Mouse (Mus musculus) common myeloid progenitor, adult 5-6 weeks (primary cell): ENCODE measurements around the gene Skp2. TPM values are rescaled to one million over a fixed set of nuclear protein-coding genes. Genes with fewer than 3 reads are reported as not detected.

Experiments used
- ATAC-seq: replicated peaks from 2 replicates; pipeline ENCODE4 v1.8.0; 2016; ENCODE audit warnings: low read depth, mild to moderate bottlenecking, moderate TSS enrichment, inconsistent platforms; ENCODE audit not compliant: poor library complexity, severe bottlenecking
- total RNA-seq: library from RNA; stranded (forward); fragments of 200-1000, 187-1606 nt; gene quantifications from 2 replicates; pipeline ENCODE4 v1.2.3, GENCODE M21; 2017

The Skp2 gene
- total RNA-seq, 1 experiment from 2014 or later, result 19.1 TPM

DNA sequence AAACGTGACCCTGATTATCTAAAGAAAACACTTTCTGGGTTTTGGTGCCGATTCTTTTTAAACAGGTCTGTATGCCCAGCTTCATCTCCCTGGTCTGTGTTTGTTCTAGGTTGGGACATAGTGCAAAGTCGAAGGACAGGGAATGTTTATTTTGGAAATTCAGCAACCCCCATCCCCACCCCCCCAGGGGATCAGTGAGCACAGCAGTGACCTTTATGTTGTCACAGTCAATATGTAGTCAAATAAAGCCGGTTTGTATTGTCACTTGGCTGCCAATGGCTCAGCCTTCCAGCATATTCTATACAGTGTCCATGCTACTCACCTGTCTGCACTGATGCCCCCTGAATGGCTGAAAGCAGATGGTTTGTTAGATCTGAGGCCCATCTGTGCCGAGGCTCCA is 40.6 kb downstream of the Skp2 start:
- no peak for ATAC-seq

- no peak for ATAC-seq
Observed at GRCm38 (mm10) chr15:9114131-9114530, 41.1 kb downstream of the Skp2 start.

DNA sequence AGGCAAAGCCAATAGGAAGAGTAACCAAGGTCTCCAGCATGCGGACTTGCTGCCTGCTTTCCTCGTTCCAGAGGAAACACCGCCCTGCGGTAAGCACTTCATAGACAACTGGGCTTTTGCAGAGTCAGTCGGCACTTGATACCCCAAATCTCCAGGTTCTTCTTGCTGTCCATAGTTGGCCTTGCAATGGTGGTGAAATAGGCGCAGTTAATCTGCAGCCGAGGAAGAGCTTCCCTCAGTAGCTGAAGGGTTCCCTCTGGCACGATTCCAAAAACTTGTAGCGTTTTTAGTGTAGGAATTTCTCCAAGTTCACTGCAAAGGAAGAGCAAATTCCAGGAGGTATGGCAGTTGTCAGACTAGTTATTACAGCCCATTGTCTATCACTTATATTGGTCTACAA is 41.7 kb downstream of the Skp2 start:
- no peak for ATAC-seq

GRCm38 (mm10) chr15:9111648-9112047 is 43.6 kb downstream of the Skp2 start:
- ATAC-seq, result no peak

GRCm38 (mm10) chr15:9110526-9111347 is 44.5 kb downstream of the Skp2 start:
- no peak for ATAC-seq

GRCm38 (mm10) chr15:9106303-9107074 is 48.7 kb downstream of the Skp2 start:
- no peak for ATAC-seq

DNA sequence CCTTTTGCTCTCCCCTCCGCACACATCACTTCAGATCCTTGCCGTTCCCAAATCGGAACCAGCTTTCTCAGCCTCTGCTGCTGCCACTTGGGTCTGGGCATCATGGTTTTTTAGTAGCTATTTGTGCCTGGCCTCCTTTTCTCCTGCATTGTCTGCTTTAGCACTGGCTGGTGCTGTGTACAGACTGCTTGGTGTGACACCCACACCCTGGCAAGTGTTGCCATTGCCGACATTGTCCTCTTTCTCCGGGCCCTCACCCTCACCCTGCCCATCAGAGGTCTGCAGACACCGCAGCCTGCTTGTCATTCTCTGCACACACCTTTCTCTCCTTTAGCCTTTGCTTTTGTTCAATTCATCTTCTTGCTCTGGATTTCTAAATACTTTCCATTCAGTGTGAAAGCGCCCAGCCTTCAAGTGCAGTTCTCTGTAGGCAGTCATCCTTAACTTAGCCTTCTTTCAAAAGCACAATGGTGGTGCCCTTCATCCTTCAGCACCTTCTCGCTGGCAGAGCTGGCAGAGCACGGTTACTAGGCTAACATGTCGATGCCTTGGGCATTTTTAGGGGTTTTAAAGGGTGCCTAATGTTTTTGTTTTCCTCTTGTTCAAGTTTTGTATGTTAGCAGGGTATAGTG is 54.7 kb downstream of the Skp2 start:
- no peak for ATAC-seq

DNA sequence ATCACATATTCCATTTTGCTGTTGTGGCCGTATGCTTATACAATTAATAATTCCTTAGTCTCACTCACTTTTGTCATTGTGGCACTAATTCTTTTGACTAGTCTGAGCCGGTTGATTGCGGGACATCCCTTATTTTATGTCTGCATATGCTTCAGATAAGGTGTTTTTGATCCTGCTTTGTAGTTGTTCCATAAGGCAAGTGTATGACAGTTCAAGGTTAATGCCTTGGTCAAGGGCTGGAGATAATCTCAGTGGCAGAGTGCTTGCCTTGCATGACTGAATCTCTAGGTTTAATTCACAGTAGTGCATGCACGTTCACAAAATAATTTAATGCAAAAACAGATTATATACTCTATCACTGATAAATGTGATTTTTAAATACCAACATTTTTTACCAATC is 58.4 kb downstream of the Skp2 start:
- ATAC-seq, result no peak

DNA sequence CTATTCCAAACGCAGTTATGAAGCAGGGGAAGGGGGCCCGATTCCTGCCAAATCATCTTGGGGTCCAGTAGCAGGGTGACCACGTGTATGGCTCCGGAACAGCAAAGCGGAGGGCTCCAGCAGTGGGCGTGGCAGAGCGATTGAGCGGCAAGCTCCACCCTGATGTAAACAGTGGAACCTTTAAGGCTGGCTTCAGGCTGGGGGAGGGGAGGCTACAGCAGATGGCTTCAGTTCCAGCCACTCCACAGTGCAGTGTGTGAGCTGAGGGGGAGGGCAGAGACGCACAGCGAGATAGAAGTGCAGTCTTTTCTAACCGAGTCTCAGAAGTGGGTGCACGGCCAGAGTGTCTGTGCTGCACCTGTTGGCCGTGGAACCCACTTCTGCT is 60.9 kb downstream of the Skp2 start:
- ATAC-seq, result no peak

DNA sequence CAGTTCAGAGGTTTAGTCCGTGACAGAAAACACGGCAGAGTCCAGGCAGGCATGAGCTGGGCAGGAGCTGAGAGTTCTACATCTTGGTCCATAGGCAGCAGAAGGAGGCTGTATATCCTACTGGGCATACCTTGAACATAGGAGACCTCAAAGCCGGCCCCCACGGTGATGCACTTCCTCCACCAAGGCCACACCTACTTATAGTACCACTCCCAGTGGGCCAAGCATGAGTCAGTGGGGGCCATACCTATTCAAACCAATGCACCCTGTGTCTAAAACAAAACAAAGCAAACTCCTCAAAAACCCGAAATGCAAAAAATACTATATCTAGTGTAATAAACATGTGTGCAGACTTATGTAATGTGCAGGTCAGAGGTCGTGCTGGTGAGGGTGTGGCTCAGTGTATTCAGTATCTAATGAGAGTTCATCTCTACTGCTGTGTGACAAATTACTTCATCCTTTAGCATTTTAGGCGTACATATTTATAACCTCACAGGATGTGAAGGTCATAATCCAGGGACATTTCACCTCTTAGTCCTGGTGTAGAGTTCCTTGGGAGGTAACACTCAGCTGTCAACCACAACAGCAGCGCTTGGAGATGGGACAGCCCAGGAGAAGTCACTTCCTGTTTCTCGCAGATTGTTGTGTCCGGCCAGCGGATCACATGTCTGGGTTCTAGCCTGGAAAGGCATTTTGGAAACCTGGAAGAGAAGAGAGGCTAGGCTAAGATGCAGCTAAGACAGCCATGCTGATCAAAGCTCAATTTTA is 61.4 kb downstream of the Skp2 start:
- ATAC-seq, result no peak

- ATAC-seq, result no peak
Observed at GRCm38 (mm10) chr15:9090662-9091061, 64.6 kb downstream of the Skp2 start.

- ATAC-seq, result no peak
Observed at GRCm38 (mm10) chr15:9089136-9089720, 66.0 kb downstream of the Skp2 start.

GRCm38 (mm10) chr15:9088683-9089072 is 66.5 kb downstream of the Skp2 start:
- no peak; the same call in 1 of the 2 replicates for ATAC-seq

GRCm38 (mm10) chr15:9087895-9088682 is 67.1 kb downstream of the Skp2 start:
- no peak for ATAC-seq

- ATAC-seq, result no peak
Observed at GRCm38 (mm10) chr15:9087421-9087820, 67.8 kb downstream of the Skp2 start.

DNA sequence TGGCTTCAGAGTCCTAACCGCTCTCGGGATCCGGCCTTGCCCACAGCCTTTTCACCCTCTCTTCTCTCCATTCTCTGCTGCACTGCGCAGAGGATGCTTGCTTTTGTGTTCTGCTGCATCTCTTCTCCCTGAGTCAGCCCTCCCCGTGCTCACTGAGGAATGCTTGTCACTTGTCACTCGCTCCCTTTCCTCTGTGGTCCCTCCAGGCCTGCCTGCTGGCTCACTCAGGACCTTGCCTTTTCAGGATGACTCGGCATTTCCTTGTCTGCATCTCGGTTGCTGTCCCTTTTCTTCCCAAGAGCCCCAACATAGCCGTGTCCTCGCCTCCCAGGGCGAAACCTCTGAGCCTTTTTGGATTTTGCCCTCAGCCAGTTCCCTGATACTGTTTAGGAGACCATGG is 68.4 kb downstream of the Skp2 start:
- ATAC-seq, result peak; percentile 75

DNA sequence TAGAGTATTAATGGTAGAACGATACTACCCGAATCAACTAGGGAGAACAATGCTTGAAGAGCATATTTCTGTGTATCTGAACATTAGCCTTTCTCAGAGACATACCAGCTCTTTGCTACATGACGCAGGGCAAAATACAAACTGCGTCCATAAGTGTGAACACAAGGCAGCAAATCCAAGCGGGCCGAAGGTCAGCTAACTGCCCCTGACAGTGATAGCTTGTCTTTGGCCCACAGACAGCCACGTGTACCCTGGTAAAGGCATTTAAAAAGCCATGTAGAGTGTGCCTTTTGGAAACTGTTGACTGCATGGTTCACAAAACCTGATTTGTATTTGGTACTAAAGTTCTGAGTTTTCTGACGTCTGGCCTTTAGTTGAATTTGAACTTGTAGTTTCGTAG is 72.5 kb downstream of the Skp2 start:
- no peak for ATAC-seq

DNA sequence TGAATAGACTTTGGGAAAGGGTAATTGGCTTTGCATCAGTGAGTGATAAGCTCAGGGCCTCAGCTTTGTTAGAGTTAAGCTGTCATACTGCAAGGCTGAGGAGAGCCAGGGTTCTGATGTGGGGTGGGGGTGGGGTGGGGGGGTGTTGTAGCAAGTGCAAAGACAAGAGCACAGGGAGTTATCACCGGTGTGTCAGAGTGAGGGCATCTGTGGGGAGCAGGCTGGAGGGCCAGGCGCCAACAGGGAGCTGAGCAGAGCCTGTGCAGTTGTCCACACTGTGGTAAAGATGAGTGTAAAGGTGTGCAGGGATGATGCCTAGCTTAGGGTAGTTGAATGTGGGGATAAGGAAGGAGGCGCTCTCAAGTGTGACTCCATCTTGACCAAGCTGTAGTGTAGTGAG is 73.9 kb downstream of the Skp2 start:
- no peak for ATAC-seq

DNA sequence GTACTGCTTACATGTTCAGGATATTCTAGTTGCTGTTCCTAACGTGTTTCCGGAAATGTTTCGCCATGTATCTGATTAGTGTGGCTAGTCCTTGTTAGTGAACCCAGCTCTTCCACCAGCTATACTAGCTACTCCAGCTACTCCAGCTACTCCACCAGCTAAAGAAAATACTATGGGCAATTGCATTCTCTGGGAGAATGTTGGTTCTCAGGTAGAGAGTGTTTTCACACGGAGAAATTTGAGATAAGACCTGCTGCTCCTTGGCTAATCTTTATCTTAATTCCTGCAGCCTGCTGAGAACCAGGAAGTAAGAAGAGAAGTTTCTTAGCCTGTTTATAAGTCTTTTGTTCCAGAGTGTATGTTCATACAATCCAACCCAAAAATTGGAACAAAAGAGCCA is 75.0 kb downstream of the Skp2 start:
- peak; percentile 52 for ATAC-seq
